Mouse (Mus musculus): ENCODE measurements around the gene Faap24. TPM values are rescaled to one million over a fixed set of nuclear protein-coding genes. Genes with fewer than 3 reads are reported as not detected.

The Faap24 gene
- polyA plus RNA-seq, 1 experiment, result 6.3 TPM

GRCm38 (mm10) chr7:35373146-35373989 lies 23.3 kb downstream of the Faap24 start:
- TF ChIP-seq POLR2A (IDR thresholded peaks at IDR 0.05; ENCODE audit: extremely low read depth, insufficient read depth, low read length), result no peak
- no peak for TF ChIP-seq CTCF (IDR thresholded peaks at IDR 0.05; ENCODE audit: extremely low read depth, insufficient read depth, low read length)
- H3K4me1 ChIP-seq (ENCODE audit: control insufficient read depth, insufficient read depth, low read length), result no peaks in the 10 kb centered on the region

GRCm38 (mm10) chr7:35372483-35373017 lies 24.1 kb downstream of the Faap24 start:
- H3K4me3 ChIP-seq (ENCODE audit: insufficient read depth, low read length), result no peak overlapping the region
- H3K4me1 ChIP-seq (ENCODE audit: control insufficient read depth, insufficient read depth, low read length), result no peaks in the 10 kb centered on the region
- no peak for TF ChIP-seq CTCF (IDR thresholded peaks at IDR 0.05; ENCODE audit: extremely low read depth, insufficient read depth, low read length)
- no peak for TF ChIP-seq POLR2A (IDR thresholded peaks at IDR 0.05; ENCODE audit: extremely low read depth, insufficient read depth, low read length)
- no peak overlapping the region for H3K27ac ChIP-seq (ENCODE audit: insufficient read depth, low read length)

More at GRCm38 (mm10) chr7:35373146-35373989, 23.3 kb downstream of the Faap24 start:
- Histone ChIP-seq H3K4me3 (ENCODE audit: insufficient read depth, low read length) (no peak overlapping the region), H3K27ac (ENCODE audit: insufficient read depth, low read length) (no peak overlapping the region)

- Histone ChIP-seq H3K4me1 (ENCODE audit: control insufficient read depth, insufficient read depth, low read length) (no peaks in the 10 kb centered on the region), H3K4me3 (ENCODE audit: insufficient read depth, low read length) (no peak overlapping the region), H3K27ac (ENCODE audit: insufficient read depth, low read length) (no peak overlapping the region)
- TF ChIP-seq POLR2A (IDR thresholded peaks at IDR 0.05; ENCODE audit: extremely low read depth, insufficient read depth, low read length), result no peak
Measured at GRCm38 (mm10) chr7:35371096-35371495, 25.5 kb downstream of the Faap24 start.

GRCm38 (mm10) chr7:35365161-35365910 lies 31.3 kb downstream of the Faap24 start:
- H3K4me3 ChIP-seq (ENCODE audit: insufficient read depth, low read length), result no peak overlapping the region
- no peak for TF ChIP-seq POLR2A (IDR thresholded peaks at IDR 0.05; ENCODE audit: extremely low read depth, insufficient read depth, low read length)
- no peak for TF ChIP-seq CTCF (IDR thresholded peaks at IDR 0.05; ENCODE audit: extremely low read depth, insufficient read depth, low read length)
- no peaks in the 10 kb centered on the region for H3K4me1 ChIP-seq (ENCODE audit: control insufficient read depth, insufficient read depth, low read length)

GRCm38 (mm10) chr7:35362868-35363267 lies 33.8 kb downstream of the Faap24 start:
- Histone ChIP-seq H3K4me3 (ENCODE audit: insufficient read depth, low read length) (no peak overlapping the region), H3K27ac (ENCODE audit: insufficient read depth, low read length) (no peak overlapping the region), H3K4me1 (ENCODE audit: control insufficient read depth, insufficient read depth, low read length) (no peaks in the 10 kb centered on the region)
- TF ChIP-seq CTCF (IDR thresholded peaks at IDR 0.05; ENCODE audit: extremely low read depth, insufficient read depth, low read length) (no peak), POLR2A (IDR thresholded peaks at IDR 0.05; ENCODE audit: extremely low read depth, insufficient read depth, low read length) (no peak)

More at GRCm38 (mm10) chr7:35365161-35365910, 31.3 kb downstream of the Faap24 start:
- no peak overlapping the region for H3K27ac ChIP-seq (ENCODE audit: insufficient read depth, low read length)

- no peak overlapping the region for H3K27ac ChIP-seq (ENCODE audit: insufficient read depth, low read length)
Measured at GRCm38 (mm10) chr7:35362253-35362652, 34.4 kb downstream of the Faap24 start.

GRCm38 (mm10) chr7:35357621-35358020 lies 39.0 kb downstream of the Faap24 start:
- no peaks in the 10 kb centered on the region for H3K4me1 ChIP-seq (ENCODE audit: control insufficient read depth, insufficient read depth, low read length)
- no peak for TF ChIP-seq CTCF (IDR thresholded peaks at IDR 0.05; ENCODE audit: extremely low read depth, insufficient read depth, low read length)
- TF ChIP-seq POLR2A (IDR thresholded peaks at IDR 0.05; ENCODE audit: extremely low read depth, insufficient read depth, low read length), result no peak
- no peak overlapping the region for H3K4me3 ChIP-seq (ENCODE audit: insufficient read depth, low read length)
- H3K27ac ChIP-seq (ENCODE audit: insufficient read depth, low read length), result no peak overlapping the region

More at GRCm38 (mm10) chr7:35362253-35362652, 34.4 kb downstream of the Faap24 start:
- Histone ChIP-seq H3K4me3 (ENCODE audit: insufficient read depth, low read length) (no peak overlapping the region), H3K4me1 (ENCODE audit: control insufficient read depth, insufficient read depth, low read length) (no peaks in the 10 kb centered on the region)
- no peak for TF ChIP-seq POLR2A (IDR thresholded peaks at IDR 0.05; ENCODE audit: extremely low read depth, insufficient read depth, low read length)
- no peak for TF ChIP-seq CTCF (IDR thresholded peaks at IDR 0.05; ENCODE audit: extremely low read depth, insufficient read depth, low read length)

GRCm38 (mm10) chr7:35355303-35355872 lies 41.2 kb downstream of the Faap24 start:
- Histone ChIP-seq H3K4me1 (ENCODE audit: control insufficient read depth, insufficient read depth, low read length) (no peaks in the 10 kb centered on the region), H3K27ac (ENCODE audit: insufficient read depth, low read length) (no peak overlapping the region), H3K4me3 (ENCODE audit: insufficient read depth, low read length) (no peak overlapping the region)
- TF ChIP-seq POLR2A (IDR thresholded peaks at IDR 0.05; ENCODE audit: extremely low read depth, insufficient read depth, low read length) (no peak), CTCF (IDR thresholded peaks at IDR 0.05; ENCODE audit: extremely low read depth, insufficient read depth, low read length) (no peak)

GRCm38 (mm10) chr7:35353306-35353705 lies 43.3 kb downstream of the Faap24 start:
- Histone ChIP-seq H3K27ac (ENCODE audit: insufficient read depth, low read length) (no peak overlapping the region), H3K4me1 (ENCODE audit: control insufficient read depth, insufficient read depth, low read length) (no peaks in the 10 kb centered on the region), H3K4me3 (ENCODE audit: insufficient read depth, low read length) (no peak overlapping the region)
- no peak for TF ChIP-seq POLR2A (IDR thresholded peaks at IDR 0.05; ENCODE audit: extremely low read depth, insufficient read depth, low read length)
- no peak for TF ChIP-seq CTCF (IDR thresholded peaks at IDR 0.05; ENCODE audit: extremely low read depth, insufficient read depth, low read length)
